Mouse (Mus musculus): ENCODE measurements around the gene Tspear. TPM values are rescaled to one million over a fixed set of nuclear protein-coding genes. Genes with fewer than 3 reads are reported as not detected.
"Not testable (repeated sequence)": the region's sequence is repeated elsewhere in the genome, so short reads cannot be mapped to it uniquely, and the experiment has no call there.

Tspear gene
- polyA plus RNA-seq, 1 experiment from 2014 or later, result 0.05 TPM

- no peaks in the 10 kb centered on the region for H3K9me3 ChIP-seq (replicated peaks)
- H3K4me2 ChIP-seq, result peak overlapping the region; percentile 42
- H3K4me1 ChIP-seq, result peaks cover 25% of the 10 kb centered on the region
- peak overlapping the region; percentile 74 for H3K27ac ChIP-seq
- no peak overlapping the region for H3K4me3 ChIP-seq
- peaks cover 41% of the 10 kb centered on the region for H3K27me3 ChIP-seq (replicated peaks)
- no peaks in the 10 kb centered on the region for H3K36me3 ChIP-seq
- H3K9ac ChIP-seq, result no peak overlapping the region
- ATAC-seq, result peak; percentile 89
- WGBS (ENCODE audit: insufficient replicate concordance), result 5% methylated on average over 4 of the region's 4 CpGs
Observed at GRCm38 (mm10) chr10:77671519-77671918, 14.8 kb upstream of the Tspear start.

- 51% methylated on average over 13 of the region's 13 CpGs for WGBS (ENCODE audit: insufficient replicate concordance)
- ATAC-seq, result no peak
Observed at GRCm38 (mm10) chr10:77673765-77674164, 12.6 kb upstream of the Tspear start.

DNA sequence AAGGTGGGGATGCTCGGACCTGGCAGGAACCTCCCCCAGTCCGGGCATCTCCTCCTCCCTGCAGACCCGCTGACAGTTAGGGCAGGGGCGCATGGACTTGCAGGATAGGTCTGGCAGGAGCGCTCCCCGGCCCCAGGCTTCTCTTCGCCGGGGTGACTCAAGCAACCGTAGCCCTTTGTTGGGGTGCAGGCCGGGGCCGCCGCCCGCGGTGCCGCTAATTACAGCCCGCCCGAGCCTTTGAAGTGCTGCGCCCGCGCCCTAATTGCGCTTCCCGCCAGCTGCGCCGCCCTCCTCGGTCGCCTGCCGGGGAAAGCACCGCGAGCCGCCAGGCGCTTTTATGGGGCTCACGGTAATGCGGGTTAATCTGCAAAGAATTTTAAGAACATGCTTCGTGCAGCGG is 8.8 kb upstream of the Tspear start:
- Histone ChIP-seq H3K4me1 (peaks cover 7% of the 10 kb centered on the region; the same call in 1 of the 2 replicates), H3K4me2 (peak overlapping the region; percentile 43), H3K9me3 (replicated peaks) (no peaks in the 10 kb centered on the region), H3K9ac (no peak overlapping the region), H3K27me3 (replicated peaks) (peaks cover 81% of the 10 kb centered on the region), H3K27ac (no peak overlapping the region), H3K4me3 (peak overlapping the region; percentile 15; the same call in 1 of the 2 replicates), H3K36me3 (no peaks in the 10 kb centered on the region)
- ATAC-seq, result no peak
- WGBS (ENCODE audit: insufficient replicate concordance), result 5% methylated on average over 35 of the region's 35 CpGs

More at GRCm38 (mm10) chr10:77673765-77674164, 12.6 kb upstream of the Tspear start:
- peaks cover 53% of the 10 kb centered on the region for H3K27me3 ChIP-seq (replicated peaks)
- H3K4me3 ChIP-seq, result no peak overlapping the region
- peaks cover 30% of the 10 kb centered on the region for H3K4me1 ChIP-seq
- H3K27ac ChIP-seq, result no peak overlapping the region
- H3K36me3 ChIP-seq, result no peaks in the 10 kb centered on the region
- H3K9me3 ChIP-seq (replicated peaks), result no peaks in the 10 kb centered on the region
- no peak overlapping the region for H3K4me2 ChIP-seq
- H3K9ac ChIP-seq, result no peak overlapping the region

DNA sequence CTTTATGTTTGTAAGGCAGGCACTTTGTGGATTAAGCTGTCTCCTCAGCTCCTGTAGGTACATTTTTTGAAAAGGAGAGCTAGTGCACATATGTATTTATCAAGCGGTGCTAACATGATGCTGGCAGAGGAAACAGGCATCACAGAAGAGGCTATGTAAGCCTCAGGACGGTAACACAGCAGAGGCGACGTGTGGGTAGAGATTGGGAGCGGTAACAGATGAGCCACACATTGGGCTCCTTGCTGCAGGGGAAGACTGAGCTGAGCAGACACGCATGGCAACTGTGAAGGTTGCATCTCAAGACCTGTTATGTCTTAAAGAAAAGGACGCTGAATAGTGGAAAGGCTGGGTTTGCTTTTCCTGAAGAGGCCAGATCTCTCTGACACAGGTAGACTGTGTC is 3.4 kb upstream of the Tspear start:
- peaks cover 90% of the 10 kb centered on the region for H3K27me3 ChIP-seq (replicated peaks)
- no peak overlapping the region for H3K4me2 ChIP-seq
- ATAC-seq, result no peak
- H3K27ac ChIP-seq, result no peak overlapping the region
- H3K4me3 ChIP-seq, result no peak overlapping the region
- no peaks in the 10 kb centered on the region for H3K9me3 ChIP-seq (replicated peaks)
- no peak overlapping the region for H3K9ac ChIP-seq
- WGBS (ENCODE audit: insufficient replicate concordance), result 50% methylated on average over 7 of the region's 7 CpGs
- no peaks in the 10 kb centered on the region for H3K36me3 ChIP-seq
- H3K4me1 ChIP-seq, result peaks cover under 1% of the 10 kb centered on the region; the same call in 1 of the 2 replicates

DNA sequence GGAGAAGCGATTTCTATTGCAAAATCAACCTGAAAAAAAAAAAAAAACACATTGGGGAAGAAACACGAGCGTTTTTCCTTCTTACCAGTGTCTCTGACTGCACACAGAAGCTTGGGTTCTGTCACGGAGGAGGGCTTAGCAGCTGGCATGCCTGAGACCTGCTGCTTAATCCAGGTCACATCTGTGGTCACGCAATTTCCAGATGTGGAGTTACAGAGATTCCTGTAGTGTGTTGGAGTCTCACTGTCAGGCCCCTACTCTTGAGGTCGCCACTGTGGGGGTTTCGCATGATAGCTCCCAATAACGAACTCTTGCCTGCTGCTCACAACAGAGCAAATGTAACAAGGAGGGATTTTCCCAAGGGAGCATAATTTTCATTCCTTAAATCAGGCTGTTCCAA is 2.2 kb upstream of the Tspear start:
- no peak overlapping the region for H3K9ac ChIP-seq
- H3K9me3 ChIP-seq (replicated peaks), result no peaks in the 10 kb centered on the region
- no peak overlapping the region for H3K4me2 ChIP-seq
- H3K4me1 ChIP-seq, result no peaks in the 10 kb centered on the region
- no peaks in the 10 kb centered on the region for H3K36me3 ChIP-seq
- peaks cover 90% of the 10 kb centered on the region for H3K27me3 ChIP-seq (replicated peaks)
- no peak overlapping the region for H3K27ac ChIP-seq
- no peak for ATAC-seq
- H3K4me3 ChIP-seq, result no peak overlapping the region
- 37% methylated on average over 8 of the region's 8 CpGs for WGBS (ENCODE audit: insufficient replicate concordance)

- peaks cover 91% of the 10 kb centered on the region for H3K27me3 ChIP-seq (replicated peaks)
- ATAC-seq, result no peak
- H3K36me3 ChIP-seq, result no peaks in the 10 kb centered on the region
- WGBS (ENCODE audit: insufficient replicate concordance), result 21% methylated on average over 10 of the region's 10 CpGs
- no peak overlapping the region for H3K4me2 ChIP-seq
- no peaks in the 10 kb centered on the region for H3K9me3 ChIP-seq (replicated peaks)
- no peak overlapping the region for H3K27ac ChIP-seq
- H3K4me3 ChIP-seq, result no peak overlapping the region
- H3K9ac ChIP-seq, result no peak overlapping the region
- H3K4me1 ChIP-seq, result no peaks in the 10 kb centered on the region
Observed at GRCm38 (mm10) chr10:77687021-77687420, 652 bp downstream of the Tspear start.

DNA sequence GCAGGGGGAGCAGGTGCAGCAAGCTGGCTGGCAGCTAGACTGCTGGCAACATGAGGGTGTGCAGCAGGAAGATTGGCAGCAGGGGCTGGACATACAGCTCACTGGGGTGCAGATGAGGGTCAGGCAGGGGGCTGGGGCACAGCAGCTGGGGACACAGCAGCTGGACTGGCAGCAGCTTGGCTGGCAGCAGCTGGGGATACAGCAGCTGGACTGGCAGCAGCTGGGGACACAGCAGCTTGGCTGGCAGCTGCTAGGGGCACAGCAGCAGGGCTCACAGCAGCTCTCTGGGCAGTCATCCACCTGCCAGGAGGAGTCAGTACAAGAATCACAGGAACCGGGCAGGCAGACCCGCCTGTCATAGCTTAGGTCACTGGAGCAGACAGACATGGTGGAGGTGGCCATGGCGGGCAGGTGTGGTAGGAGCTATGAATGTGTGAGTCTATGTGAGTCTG is 4.0 kb downstream of the Tspear start, which contains the start of gene Gm19402:
TSS of gene Gm19402 (minus strand) at position 402 of the 452 bp plus-strand sequence.
- peaks cover 77% of the 10 kb centered on the region for H3K27me3 ChIP-seq (replicated peaks)
- H3K4me2 ChIP-seq; ATAC-seq; H3K27ac ChIP-seq; H3K4me1 ChIP-seq; H3K9ac ChIP-seq; H3K9me3 ChIP-seq (replicated peaks); H3K4me3 ChIP-seq; H3K36me3 ChIP-seq: not testable (repeated sequence)
- 48% methylated on average over 3 of the region's 3 CpGs for WGBS (ENCODE audit: insufficient replicate concordance)

GRCm38 (mm10) chr10:77697133-77697532 is 10.8 kb downstream of the Tspear start, which contains the start of gene Gm9508:
Gene Gm9508, minus strand, starts transcription at chr10:77697233.
- H3K27ac ChIP-seq, result no peak within 1 kb of the TSS
- H3K9me3 ChIP-seq (replicated peaks), result no peaks in the 10 kb centered on the region
- H3K36me3 ChIP-seq, result no peaks in the 10 kb centered on the region
- no peaks in the 10 kb centered on the region for H3K4me1 ChIP-seq
- peaks cover 22% of the 10 kb centered on the region; the same call in 1 of the 2 replicates for H3K27me3 ChIP-seq (replicated peaks)
- 23% methylated on average over 4 of the region's 4 CpGs for WGBS (ENCODE audit: insufficient replicate concordance)
- H3K4me2 ChIP-seq, result no peak within 1 kb of the TSS
- no peak within 1 kb of the TSS for H3K4me3 ChIP-seq
- no peak within 1 kb of the TSS for H3K9ac ChIP-seq
- ATAC-seq, result no peak

DNA sequence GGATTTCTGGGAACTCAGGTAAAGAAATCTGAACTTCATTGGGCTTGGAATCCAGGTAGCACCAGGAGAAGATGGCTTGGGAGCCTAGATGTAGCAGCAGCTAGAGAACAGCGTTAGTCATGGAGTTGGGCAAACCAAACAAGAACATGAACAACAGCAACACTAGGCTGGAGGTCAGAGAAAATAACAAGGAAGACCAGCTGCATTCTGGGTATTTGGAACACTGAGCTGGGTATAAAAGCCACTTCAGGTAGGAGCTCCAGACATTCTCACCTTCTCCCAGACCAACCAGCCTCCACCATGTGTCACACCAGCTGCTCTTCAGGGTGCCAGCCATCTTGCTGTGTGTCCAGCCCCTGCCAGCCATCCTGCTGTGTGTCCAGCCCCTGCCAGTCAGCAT is 20.0 kb downstream of the Tspear start, which contains the start of gene Gm10272:
TSS of gene Gm10272 (plus strand) at position 301 of the 400 bp plus-strand sequence.
- 67% methylated on average over 1 of the region's 1 CpGs for WGBS (ENCODE audit: insufficient replicate concordance)

GRCm38 (mm10) chr10:77709831-77710230 is 23.5 kb downstream of the Tspear start:
- Histone ChIP-seq H3K27ac (no peak overlapping the region), H3K4me3 (no peak overlapping the region), H3K9me3 (replicated peaks) (0 out of 2 replicates have a peak, but pooled peaks cover 6% of the 10 kb centered on the region), H3K27me3 (replicated peaks) (no peaks in the 10 kb centered on the region), H3K4me1 (no peaks in the 10 kb centered on the region), H3K4me2 (no peak overlapping the region), H3K9ac (no peak overlapping the region), H3K36me3 (no peaks in the 10 kb centered on the region)
- WGBS (ENCODE audit: insufficient replicate concordance), result 59% methylated on average over 3 of the region's 3 CpGs
- ATAC-seq, result no peak

More for the DNA sequence above, 20.0 kb downstream of the Tspear start, which contains the start of gene Gm10272:
- H3K4me3 ChIP-seq, result no peak within 1 kb of the TSS
- H3K27me3 ChIP-seq (replicated peaks), result no peaks in the 10 kb centered on the region
- H3K4me2 ChIP-seq, result no peak within 1 kb of the TSS
- H3K9me3 ChIP-seq (replicated peaks), result 0 out of 2 replicates have a peak, but pooled peaks cover 3% of the 10 kb centered on the region
- no peak within 1 kb of the TSS for H3K27ac ChIP-seq
- no peaks in the 10 kb centered on the region for H3K4me1 ChIP-seq
- no peaks in the 10 kb centered on the region for H3K36me3 ChIP-seq
- ATAC-seq, result no peak
- H3K9ac ChIP-seq, result no peak within 1 kb of the TSS

DNA sequence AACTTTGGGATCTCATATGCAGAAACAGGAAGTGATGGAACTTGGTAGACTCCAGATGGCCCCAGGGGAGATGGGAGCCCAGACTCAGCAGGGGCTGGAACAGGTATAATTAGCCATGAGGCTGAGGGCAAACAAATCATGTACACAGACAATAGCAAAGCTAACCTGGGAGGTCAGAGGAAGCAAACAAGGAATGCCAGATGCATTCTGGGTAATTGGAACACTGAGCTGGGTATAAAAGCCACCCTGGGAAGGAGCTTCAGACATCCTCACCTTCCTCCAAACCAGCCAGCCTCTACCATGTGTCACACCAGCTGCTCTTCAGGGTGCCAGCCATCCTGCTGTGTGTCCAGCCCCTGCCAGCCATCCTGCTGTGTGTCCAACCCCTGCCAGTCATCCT is 24.8 kb downstream of the Tspear start, which contains the start of gene Gm10024:
TSS of gene Gm10024 (plus strand) at position 301 of the 400 bp plus-strand sequence.
- H3K27ac ChIP-seq; H3K9me3 ChIP-seq (replicated peaks); H3K27me3 ChIP-seq (replicated peaks); H3K9ac ChIP-seq; H3K36me3 ChIP-seq; H3K4me2 ChIP-seq; ATAC-seq; H3K4me3 ChIP-seq; H3K4me1 ChIP-seq: not testable (repeated sequence)

- 28% methylated on average over 4 of the region's 4 CpGs for WGBS (ENCODE audit: insufficient replicate concordance)
Observed at GRCm38 (mm10) chr10:77713734-77714133, 27.4 kb downstream of the Tspear start.

More at GRCm38 (mm10) chr10:77713734-77714133, 27.4 kb downstream of the Tspear start:
- ATAC-seq, result no peak
- Histone ChIP-seq H3K27me3 (replicated peaks) (no peaks in the 10 kb centered on the region; the same call in 1 of the 2 replicates), H3K4me2 (no peak overlapping the region), H3K27ac (no peak overlapping the region), H3K9me3 (replicated peaks) (0 out of 2 replicates have a peak, but pooled peaks cover 3% of the 10 kb centered on the region), H3K9ac (no peak overlapping the region), H3K4me1 (no peaks in the 10 kb centered on the region), H3K36me3 (no peaks in the 10 kb centered on the region), H3K4me3 (no peak overlapping the region)
